Mouse (Mus musculus): ENCODE measurements around the gene Cped1.

DNA sequence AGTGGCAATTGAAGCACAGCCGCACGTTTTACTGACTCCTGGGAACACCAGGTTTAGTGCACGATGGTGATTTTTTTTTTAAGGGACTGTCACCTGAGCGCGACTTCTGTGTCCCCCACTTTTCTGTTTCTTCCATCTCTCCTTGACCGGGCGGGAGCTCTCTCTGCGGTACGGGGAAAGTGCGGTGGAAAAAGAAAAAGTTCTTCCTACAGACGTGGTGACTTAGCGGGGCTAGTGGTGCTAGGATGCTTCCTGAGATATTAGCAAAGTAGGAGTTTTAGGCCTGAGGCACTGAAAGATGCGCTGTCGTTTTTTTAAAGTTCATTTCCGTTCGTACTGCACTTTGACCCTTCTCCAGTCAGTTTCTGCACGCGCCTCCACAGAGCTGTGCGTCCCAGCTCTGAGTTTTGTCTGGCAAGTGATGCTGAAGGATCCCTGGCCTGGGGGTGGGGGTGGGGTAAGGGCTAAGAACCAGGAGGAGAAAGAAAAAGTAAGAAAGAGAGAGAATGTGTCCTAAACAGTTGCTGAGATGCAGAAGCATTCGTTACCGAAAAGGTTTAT, 303.8 kb downstream of the Cped1 start:
- no peak for TF ChIP-seq CTCF (IDR thresholded peaks at IDR 0.05; ENCODE audit: insufficient read depth, low read depth, low read length)
- no peak for TF ChIP-seq POLR2A (IDR thresholded peaks at IDR 0.05; ENCODE audit: insufficient read depth, low read depth, low read length)

All from olfactory bulb, adult 2 months (tissue).